Mouse (Mus musculus) intestine, postnatal 0 days (tissue): ENCODE data around the gene Kalrn. TPM values are rescaled to one million over a fixed set of nuclear protein-coding genes. Genes with fewer than 3 reads are reported as not detected.

Experiments
- ATAC-seq: fragments of 200-750 bp; cut with Nextera tagmentation; 2 replicates; pipeline ENCODE4 v1.8.0; 2017; ENCODE audit warnings: mild to moderate bottlenecking, moderate TSS enrichment, moderate library complexity
- H3K27ac ChIP-seq: fragments of 300-500 bp; sonication (generic); 2 replicates; pipeline ENCODE4 v1.5.1; 2014; ENCODE audit warnings: mild to moderate bottlenecking, low read depth, low read length, moderate library complexity
- H3K27me3 ChIP-seq: fragments of 300-500 bp; sonication (generic); replicated peaks from 2 replicates; pipeline ENCODE4 v1.6.1; 2014; ENCODE audit warnings: low read length, mixed read lengths; ENCODE audit not compliant: control insufficient read depth, insufficient read depth
- H3K36me3 ChIP-seq: fragments of 300-500 bp; sonication (generic); 2 replicates; pipeline ENCODE4 v1.6.1; 2014; ENCODE audit warnings: mild to moderate bottlenecking, moderate library complexity; ENCODE audit not compliant: control insufficient read depth, insufficient read depth
- H3K4me1 ChIP-seq: fragments of 300-500 bp; sonication (generic); replicated peaks from 2 replicates; pipeline ENCODE4 v1.6.1; 2014; ENCODE audit warnings: antibody characterized with exemption, low read length, mixed read lengths; ENCODE audit not compliant: control insufficient read depth, insufficient read depth
- H3K4me2 ChIP-seq: fragments of 300-500 bp; sonication (generic); replicated peaks from 2 replicates; pipeline ENCODE4 v1.6.1; 2014; ENCODE audit warnings: low read depth, mild to moderate bottlenecking, moderate library complexity
- H3K4me3 ChIP-seq: fragments of 300-500 bp; sonication (generic); 2 replicates; pipeline ENCODE4 v1.5.1; 2014; ENCODE audit warnings: low read depth, low read length
- H3K9ac ChIP-seq: fragments of 300-500 bp; sonication (generic); 2 replicates; pipeline ENCODE4 v1.6.1; 2014; ENCODE audit warnings: mild to moderate bottlenecking, low read depth, low read length
- H3K9me3 ChIP-seq: fragments of 300-500 bp; sonication (generic); 2 replicates; pipeline ENCODE4 v1.6.1; 2016; ENCODE audit warnings: mixed run types; ENCODE audit not compliant: control insufficient read depth
- CTCF ChIP-seq: sonication (generic); IDR thresholded peaks from 2 replicates; pipeline ENCODE4 v1.5.1; 2016; ENCODE audit warnings: low read depth, mild to moderate bottlenecking, control low read depth, antibody characterized with exemption, moderate library complexity
- WGBS: fragments of 180-500 bp; shearing (Covaris S2); extraction: QIAGEN DNeasy Blood & Tissue Kit; methylation state at CpG from one replicate; pipeline ENCODE4 v1.1.7; 2014; 5-methylcytosine and 5-hydroxymethylcytosine counted together
- polyA plus RNA-seq: library from polyadenylated mRNA; unstranded; fragments of >200 nt; fragmentation: Nextera tagmentation; extraction: Ambion mirVana; gene quantifications from 2 replicates; pipeline ENCODE4 v1.2.1, GENCODE M21; 2015

The Kalrn gene
- polyA plus RNA-seq, 1 experiment from 2014 or later = 7.5 TPM

DNA sequence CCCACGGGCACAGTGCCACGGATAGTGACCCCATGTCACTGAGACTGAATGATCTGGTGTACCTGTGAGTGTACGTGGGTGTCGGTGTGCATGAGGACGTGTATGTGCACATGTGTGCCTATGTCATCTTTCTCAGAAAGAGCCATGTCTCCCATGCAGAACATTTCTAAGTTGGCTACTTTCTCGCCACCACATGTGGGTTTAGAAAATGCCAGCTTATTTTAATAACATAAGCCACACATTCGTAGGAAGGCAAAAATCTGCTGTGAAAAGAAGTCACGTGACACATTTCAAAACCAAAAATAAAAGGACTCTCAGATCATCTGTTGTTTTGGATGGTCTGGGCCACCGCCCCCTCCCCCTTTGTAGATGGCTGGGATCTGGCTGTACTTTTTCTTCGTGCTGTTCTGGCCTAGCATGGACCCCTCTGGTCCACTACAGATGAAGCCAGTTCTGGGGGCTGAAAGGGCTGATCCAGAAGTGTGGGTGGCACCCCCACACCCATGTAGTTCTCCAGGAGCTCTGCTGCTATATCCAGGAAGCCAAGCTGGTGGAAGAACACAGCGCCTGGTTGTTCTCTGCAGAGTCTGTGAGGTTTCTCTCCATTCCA lies 400.7 kb downstream of the Kalrn start:
- no peaks in the 10 kb centered on the region for H3K4me1 ChIP-seq
- no peaks in the 10 kb centered on the region for H3K9me3 ChIP-seq
- TF ChIP-seq CTCF = no peak
- H3K27me3 ChIP-seq = no peaks in the 10 kb centered on the region
- WGBS = 92% methylated on average over 11 of the region's 11 CpGs
- ATAC-seq = no peak
- H3K4me3 ChIP-seq = no peak overlapping the region
- H3K9ac ChIP-seq = no peak overlapping the region
- H3K27ac ChIP-seq = no peak overlapping the region
- H3K36me3 ChIP-seq = peaks cover 4% of the 10 kb centered on the region; the same call in 1 of the 2 replicates
- H3K4me2 ChIP-seq = no peak overlapping the region

DNA sequence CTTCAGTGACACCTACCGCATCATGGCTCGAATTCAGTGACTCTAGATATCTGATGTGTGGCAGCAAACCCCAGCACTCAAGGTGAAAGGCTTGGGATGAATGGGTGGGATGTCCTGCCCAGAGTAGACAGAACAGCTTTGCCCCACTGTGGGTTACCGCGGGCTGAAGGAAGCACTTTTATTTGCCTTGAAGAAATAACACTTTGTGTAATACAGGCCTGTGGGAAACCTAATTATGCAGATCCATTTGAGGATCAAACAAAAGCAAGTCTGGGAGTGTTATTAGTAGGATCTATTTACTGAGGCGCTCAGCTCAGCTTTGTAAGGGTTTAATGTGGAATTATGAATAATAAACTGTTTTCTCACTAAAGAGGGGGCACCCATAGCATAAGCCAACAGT lies 406.3 kb downstream of the Kalrn start:
- WGBS = 82% methylated on average over 5 of the region's 5 CpGs
- Histone ChIP-seq H3K4me2 (no peak overlapping the region), H3K27me3 (no peaks in the 10 kb centered on the region), H3K27ac (no peak overlapping the region), H3K9ac (no peak overlapping the region), H3K36me3 (peaks cover 4% of the 10 kb centered on the region; the same call in 1 of the 2 replicates), H3K9me3 (no peaks in the 10 kb centered on the region), H3K4me1 (no peaks in the 10 kb centered on the region), H3K4me3 (no peak overlapping the region)
- no peak for TF ChIP-seq CTCF
- no peak for ATAC-seq

DNA sequence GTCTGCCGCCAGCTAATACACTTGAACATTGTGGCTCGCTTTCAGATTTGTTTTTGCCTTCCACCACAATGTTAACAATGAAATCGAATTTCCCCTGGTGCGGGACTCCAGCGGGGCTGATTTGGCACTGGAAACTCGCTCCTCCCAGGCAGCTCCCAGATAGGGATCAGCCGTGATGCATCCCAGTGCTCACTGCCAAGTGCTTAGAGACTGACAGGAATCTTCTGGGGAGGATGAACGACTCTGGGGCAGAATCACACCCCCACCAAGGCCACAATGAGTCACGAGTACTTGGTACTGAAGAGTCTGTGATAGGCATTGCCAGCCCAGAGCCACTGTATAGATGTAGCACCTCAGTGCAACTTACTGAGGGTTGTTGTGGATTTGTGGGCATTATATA lies 410.2 kb downstream of the Kalrn start:
- ATAC-seq = no peak
- no peaks in the 10 kb centered on the region for H3K36me3 ChIP-seq
- no peak overlapping the region for H3K4me3 ChIP-seq
- H3K27me3 ChIP-seq = no peaks in the 10 kb centered on the region
- no peak overlapping the region; the same call in 1 of the 2 replicates for H3K27ac ChIP-seq
- WGBS = 64% methylated on average over 9 of the region's 9 CpGs
- H3K9me3 ChIP-seq = no peaks in the 10 kb centered on the region
- H3K4me1 ChIP-seq = no peaks in the 10 kb centered on the region
- TF ChIP-seq CTCF = no peak
- H3K9ac ChIP-seq = no peak overlapping the region
- no peak overlapping the region for H3K4me2 ChIP-seq

DNA sequence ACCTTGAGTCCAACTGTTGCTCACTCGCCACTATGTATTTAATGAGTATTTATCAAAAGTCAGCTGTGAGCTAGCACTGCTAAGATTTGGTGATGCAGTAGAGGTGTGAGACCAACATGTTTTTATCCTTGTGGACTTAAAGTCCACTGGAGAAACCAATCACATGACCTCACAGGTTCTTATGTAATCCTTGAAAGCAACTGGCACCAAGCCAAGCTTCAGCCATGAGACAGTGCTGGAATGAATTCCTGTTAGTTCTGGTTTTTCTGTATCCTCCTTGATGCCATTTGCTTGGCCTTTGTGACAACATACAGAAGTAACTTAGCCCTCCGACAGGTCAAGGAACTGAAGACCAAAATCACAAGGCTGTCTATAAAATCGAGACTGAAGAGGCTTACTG lies 413.8 kb downstream of the Kalrn start:
- WGBS = 89% methylated on average over 3 of the region's 3 CpGs
- H3K9ac ChIP-seq = no peak overlapping the region
- H3K4me1 ChIP-seq = no peaks in the 10 kb centered on the region
- H3K27me3 ChIP-seq = no peaks in the 10 kb centered on the region
- H3K36me3 ChIP-seq = no peaks in the 10 kb centered on the region
- H3K27ac ChIP-seq = no peak overlapping the region
- no peak for ATAC-seq
- TF ChIP-seq CTCF = no peak
- H3K4me2 ChIP-seq = no peak overlapping the region
- no peak overlapping the region for H3K4me3 ChIP-seq
- no peaks in the 10 kb centered on the region for H3K9me3 ChIP-seq

DNA sequence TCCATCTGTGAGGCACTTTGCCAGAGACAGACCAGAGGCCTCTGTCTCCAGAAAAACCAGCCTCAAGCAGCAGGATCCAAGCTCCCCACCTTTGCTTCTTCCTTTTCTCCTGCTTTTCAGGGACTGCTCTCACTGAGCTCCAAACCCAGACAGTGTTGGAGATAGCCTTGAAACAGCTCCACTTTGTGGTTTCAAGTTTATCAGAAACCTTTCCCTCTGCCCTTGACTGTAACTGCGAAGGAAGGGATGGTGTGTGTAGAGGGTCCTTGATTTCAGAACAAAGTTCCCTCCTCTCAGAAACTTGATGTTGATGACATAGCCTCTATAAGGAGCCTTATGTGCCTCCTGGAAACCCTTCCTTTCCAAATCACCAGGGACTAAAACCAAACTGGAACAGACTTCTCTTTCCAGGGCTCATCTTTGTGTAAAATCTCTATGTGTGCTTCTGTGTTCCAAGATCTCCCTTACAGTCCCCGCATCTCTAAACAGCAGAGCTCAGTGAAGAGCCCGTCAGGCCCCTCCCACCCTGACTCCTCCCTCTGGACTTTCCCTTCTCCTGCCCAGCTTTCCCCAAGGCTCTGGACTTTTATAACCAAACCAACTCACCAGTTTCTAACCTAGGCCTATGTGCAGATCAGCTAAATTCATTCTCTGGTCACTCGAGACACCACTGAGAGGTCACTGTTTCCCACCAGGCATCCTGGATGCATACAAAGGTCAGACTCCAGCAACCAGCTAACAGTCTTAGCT lies 415.8 kb downstream of the Kalrn start:
- Histone ChIP-seq H3K4me2 (no peak overlapping the region), H3K4me1 (no peaks in the 10 kb centered on the region), H3K36me3 (no peaks in the 10 kb centered on the region), H3K27me3 (no peaks in the 10 kb centered on the region), H3K9me3 (no peaks in the 10 kb centered on the region), H3K4me3 (no peak overlapping the region), H3K9ac (no peak overlapping the region), H3K27ac (no peak overlapping the region)
- no peak for TF ChIP-seq CTCF
- 54% methylated on average over 4 of the region's 4 CpGs for WGBS
- ATAC-seq = no peak

DNA sequence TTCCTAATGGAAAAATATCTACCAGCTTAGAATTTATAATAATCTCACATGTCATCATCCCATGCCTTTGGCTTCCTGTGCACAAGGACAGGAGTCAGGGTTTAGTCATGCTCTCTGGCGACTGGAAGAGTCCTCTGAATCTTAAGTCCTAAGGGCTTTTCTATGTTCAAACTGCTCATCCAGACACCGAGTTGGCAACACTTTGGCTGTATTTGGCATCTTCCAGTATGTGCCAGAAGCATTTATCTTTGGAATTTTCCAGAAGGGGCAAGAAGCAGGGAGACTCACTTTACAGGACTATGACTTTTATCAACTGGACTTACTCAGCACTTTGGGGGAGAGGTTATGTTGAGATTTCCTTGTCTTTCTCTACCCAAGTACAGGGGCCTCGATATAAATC lies 417.6 kb downstream of the Kalrn start:
- Histone ChIP-seq H3K36me3 (no peaks in the 10 kb centered on the region), H3K27me3 (no peaks in the 10 kb centered on the region), H3K9ac (no peak overlapping the region), H3K27ac (no peak overlapping the region), H3K4me3 (no peak overlapping the region), H3K4me1 (no peaks in the 10 kb centered on the region), H3K9me3 (no peaks in the 10 kb centered on the region), H3K4me2 (no peak overlapping the region)
- WGBS = 81% methylated on average over 3 of the region's 3 CpGs
- no peak for TF ChIP-seq CTCF
- ATAC-seq = no peak
